Mouse (Mus musculus): ENCODE results near the gene Ptges. TPM values are rescaled to one million over a fixed set of nuclear protein-coding genes. Genes with fewer than 3 reads are reported as not detected.

The Ptges gene
- polyA plus RNA-seq, 1 experiment from 2014 or later, result 20.0 TPM

DNA sequence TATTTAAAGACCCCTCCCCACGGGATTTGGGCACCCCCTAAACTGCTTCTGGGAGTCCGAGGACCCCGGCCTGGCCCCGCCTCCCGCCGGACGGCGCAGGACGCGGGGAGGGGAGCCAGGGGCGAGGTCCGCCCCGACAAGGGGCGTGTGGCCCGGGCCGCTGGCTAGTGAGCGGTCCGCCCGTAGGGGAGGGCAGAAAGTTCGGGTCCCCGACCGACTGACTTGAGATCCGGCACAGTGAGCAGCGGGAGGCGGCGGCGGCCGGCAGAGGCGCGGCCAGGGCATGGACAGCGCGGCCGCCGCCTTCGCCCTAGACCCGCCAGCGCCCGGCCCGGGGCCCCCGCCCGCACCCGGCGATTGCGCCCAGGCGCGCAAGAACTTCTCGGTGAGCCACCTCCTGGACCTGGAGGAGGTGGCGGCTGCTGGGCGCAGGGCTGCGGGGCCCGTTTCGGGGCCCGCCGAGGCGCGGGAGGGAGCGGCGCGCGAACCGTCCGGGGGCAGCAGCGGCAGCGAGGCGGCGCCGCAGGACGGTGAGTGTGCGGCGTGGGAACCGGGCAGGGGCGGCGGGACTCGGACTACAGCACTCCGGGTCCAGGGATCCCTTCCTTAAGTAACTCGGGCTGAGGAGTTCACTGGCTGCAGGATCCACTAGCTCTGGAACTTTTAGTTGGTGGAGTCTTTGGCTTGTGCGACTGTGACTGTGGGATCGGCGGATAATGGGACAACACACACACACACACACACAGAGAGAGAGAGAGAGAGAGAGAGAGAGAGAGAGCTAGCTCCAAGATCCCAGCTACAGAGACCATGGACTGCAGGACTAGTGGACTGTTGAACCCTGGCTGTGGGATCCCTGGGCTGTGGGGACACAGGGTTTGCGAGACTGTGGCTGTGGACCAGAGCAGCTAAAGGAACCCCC is 84.3 kb downstream of the Ptges start:
- WGBS, result 1% methylated on average over 57 of the region's 80 CpGs
- H3K27ac ChIP-seq (ENCODE audit: low read length), result no peak overlapping the region

GRCm38 (mm10) chr2:30842615-30843014 is 87.0 kb downstream of the Ptges start:
- peaks cover 15% of the 10 kb centered on the region; the same call in 1 of the 2 replicates for H3K27me3 ChIP-seq (replicated peaks; ENCODE audit: insufficient read depth, low read length)
- no peaks in the 10 kb centered on the region for H3K9me3 ChIP-seq (ENCODE audit: low read length)
- no peak overlapping the region for H3K4me3 ChIP-seq (ENCODE audit: low read depth, low read length)
- 22% methylated on average over 10 of the region's 10 CpGs for WGBS
- no peaks in the 10 kb centered on the region for H3K4me1 ChIP-seq (ENCODE audit: insufficient read depth, low read depth, low read length)
- no peaks in the 10 kb centered on the region for H3K36me3 ChIP-seq (ENCODE audit: insufficient read depth, low read length)
- TF ChIP-seq EP300 (IDR thresholded peaks at IDR 0.05), result no peak
- TF ChIP-seq CTCF (IDR thresholded peaks at IDR 0.05), result no peak
- DNase-seq (ENCODE audit: low spot score) (no peak), ATAC-seq (no peak)
- no peak overlapping the region for H3K27ac ChIP-seq (ENCODE audit: low read length)
- no peak overlapping the region for H3K4me2 ChIP-seq (replicated peaks; ENCODE audit: low read depth, low read length)
- H3K9ac ChIP-seq (replicated peaks; ENCODE audit: low read depth), result no peak overlapping the region

More for the DNA sequence above, 84.3 kb downstream of the Ptges start:
- H3K4me2 ChIP-seq (replicated peaks; ENCODE audit: low read depth, low read length), result peak overlapping the region; percentile 81
- H3K36me3 ChIP-seq (ENCODE audit: insufficient read depth, low read length), result no peaks in the 10 kb centered on the region
- H3K4me1 ChIP-seq (ENCODE audit: insufficient read depth, low read depth, low read length), result no peaks in the 10 kb centered on the region
- H3K9me3 ChIP-seq (ENCODE audit: low read length), result no peaks in the 10 kb centered on the region
- peak overlapping the region; percentile 40 for H3K4me3 ChIP-seq (ENCODE audit: low read depth, low read length)
- DNase-seq (ENCODE audit: low spot score) (peak; percentile 25), ATAC-seq (peak; percentile 57)
- TF ChIP-seq EP300 (IDR thresholded peaks at IDR 0.05), result no peak
- TF ChIP-seq CTCF (IDR thresholded peaks at IDR 0.05), result peak; percentile 4
- H3K27me3 ChIP-seq (replicated peaks; ENCODE audit: insufficient read depth, low read length), result peaks cover 15% of the 10 kb centered on the region; the same call in 1 of the 2 replicates
- H3K9ac ChIP-seq (replicated peaks; ENCODE audit: low read depth), result peak overlapping the region; percentile 30

Other genes starting within 250 kb of the Ptges start
- 0.47 and 0.94 TPM in 2 replicates for gene 1700001O22Rik, start 126.2 kb downstream of the Ptges start, polyA plus RNA-seq (2015; fragmentation: Nextera tagmentation; extraction: Ambion mirVana)
- gene Ntmt1, start 122.0 kb downstream of the Ptges start, polyA plus RNA-seq (2015; fragmentation: Nextera tagmentation; extraction: Ambion mirVana), result 49.4 and 50.7 TPM in 2 replicates
- 24.9 and 26.1 TPM in 2 replicates for gene Asb6, start 99.5 kb downstream of the Ptges start, polyA plus RNA-seq (2015; fragmentation: Nextera tagmentation; extraction: Ambion mirVana)
- 2.9 and 4.3 TPM in 2 replicates for gene Prrx2, start 94.9 kb downstream of the Ptges start, polyA plus RNA-seq (2015; fragmentation: Nextera tagmentation; extraction: Ambion mirVana)
- gene Tor1b, start 23.1 kb upstream of the Ptges start, polyA plus RNA-seq (2015; fragmentation: Nextera tagmentation; extraction: Ambion mirVana), result 23.3 and 24.6 TPM in 2 replicates
- 54.6 and 57.5 TPM in 2 replicates for gene Tor1a, start 38.1 kb upstream of the Ptges start, polyA plus RNA-seq (2015; fragmentation: Nextera tagmentation; extraction: Ambion mirVana)
- 41.0 and 43.6 TPM in 2 replicates for gene BC005624, start 52.3 kb upstream of the Ptges start, polyA plus RNA-seq (2015; fragmentation: Nextera tagmentation; extraction: Ambion mirVana)
- gene Usp20, start 52.4 kb upstream of the Ptges start, polyA plus RNA-seq (2015; fragmentation: Nextera tagmentation; extraction: Ambion mirVana), result 8.4 and 9.6 TPM in 2 replicates
- 7.2 and 10.0 TPM in 2 replicates for gene Fnbp1, start 212.1 kb upstream of the Ptges start, polyA plus RNA-seq (2015; fragmentation: Nextera tagmentation; extraction: Ambion mirVana)
- 26.2 TPM in 2 replicates for gene Gpr107, start 222.5 kb upstream of the Ptges start, polyA plus RNA-seq (2015; fragmentation: Nextera tagmentation; extraction: Ambion mirVana)

Measured in lung, postnatal 0 days (tissue).